Mouse (Mus musculus) CH12.LX (cell line): ENCODE results near the gene Prkce.

ENCODE experiments used
- CTCF ChIP-seq, 2 experiments: IDR thresholded peaks in 1 of 2; conservative IDR thresholded peaks in 1 of 2; 2 replicates each; pipeline ENCODE4 v1.5.1; 2011 to 2012; ENCODE audit warnings: low read depth in 2 of 2, low read length in 2 of 2, improper control_type of control experiment in 1 of 2, inconsistent platforms in 1 of 2, mild to moderate bottlenecking in 1 of 2, moderate library complexity in 1 of 2
- MAFK ChIP-seq: IDR thresholded peaks from 2 replicates; pipeline ENCODE4 v1.6.1; 2011; ENCODE audit warnings: low read length, improper control_type of control experiment; ENCODE audit not compliant: insufficient replicate concordance
- RAD21 ChIP-seq: IDR thresholded peaks from 2 replicates; pipeline ENCODE4 v1.6.1; 2011; ENCODE audit warnings: low read depth, mild to moderate bottlenecking, low read length, improper control_type of control experiment, moderate library complexity
- SIN3A ChIP-seq: IDR thresholded peaks from 2 replicates; pipeline ENCODE4 v1.6.1; 2012; ENCODE audit warnings: low read length, improper control_type of control experiment, inconsistent platforms

DNA sequence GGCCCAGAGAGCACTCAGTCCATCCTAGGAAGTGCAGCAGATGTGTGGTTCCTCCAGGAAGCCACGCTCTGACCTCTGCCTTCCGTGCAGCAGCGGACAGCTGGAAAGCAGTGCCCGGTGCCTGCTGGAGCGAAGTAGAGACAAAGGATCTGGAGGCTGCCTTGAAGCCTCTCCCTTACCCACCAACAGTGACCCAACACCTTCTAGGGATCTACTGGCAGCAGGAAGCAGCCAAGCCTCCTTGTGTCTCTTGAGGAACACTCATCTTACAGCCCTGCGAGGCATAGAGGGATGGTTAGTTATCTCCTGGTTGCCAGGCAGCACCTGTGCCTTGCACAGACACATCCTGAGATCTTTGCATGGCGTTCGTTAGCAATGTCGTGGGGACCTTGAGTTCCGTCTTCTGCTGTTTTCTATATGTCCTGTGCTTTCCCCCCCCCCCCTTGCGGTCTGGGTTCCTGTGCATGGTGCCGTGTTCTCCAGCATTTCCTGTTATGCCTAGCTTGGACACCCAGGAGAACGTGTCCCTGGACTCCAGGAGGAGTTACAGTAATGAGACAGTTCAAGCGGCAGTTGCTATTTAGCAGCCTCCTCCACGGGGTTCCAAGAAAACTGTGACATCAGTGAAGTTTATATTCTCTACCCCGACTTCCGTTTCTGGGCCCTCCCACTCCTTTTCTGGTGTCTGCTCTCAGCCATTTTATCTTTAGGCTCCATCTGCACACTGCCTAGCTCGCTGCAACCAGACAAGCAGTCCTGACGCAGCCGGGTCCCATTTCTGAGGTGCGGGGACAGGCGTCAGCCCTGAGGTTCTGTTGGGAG is 133.4 kb downstream of the Prkce start:
- TF ChIP-seq MAFK = no peak
- TF ChIP-seq SIN3A = no peak
- TF ChIP-seq RAD21 = no peak
- TF ChIP-seq CTCF (conservative IDR thresholded peaks at IDR 0.05 in 1 of 2, IDR thresholded peaks at IDR 0.05 in 1 of 2; ENCODE audit: low read depth in 2 of 2, low read length in 2 of 2) = no peak
